ENCODE assay signal across 7 mouse cellular contexts in the genomic region with DNA sequence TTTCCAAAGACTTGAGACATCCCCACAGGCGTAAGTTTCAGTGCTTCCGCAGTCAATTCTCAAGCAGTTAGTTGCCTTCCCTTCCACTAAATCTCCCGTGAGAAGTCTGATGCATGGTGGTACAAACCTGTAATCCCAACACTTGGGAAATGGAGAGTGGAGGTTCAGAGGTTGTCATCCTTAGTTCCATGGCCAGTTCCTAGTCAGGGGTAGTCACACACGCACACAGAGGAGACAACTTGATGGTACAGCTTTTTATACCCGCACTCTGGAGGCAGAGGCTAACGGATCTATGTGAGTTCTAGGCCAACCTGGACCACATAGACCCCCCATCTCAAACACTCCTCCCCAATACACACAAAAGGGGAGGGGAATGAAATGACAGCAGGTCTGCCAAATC. TPM values are rescaled to one million over a fixed set of nuclear protein-coding genes. Genes with fewer than 3 reads are reported as not detected.
DNase-seq lines count a peak whose midpoint lies in the region; ATAC-seq and TF ChIP-seq lines count a peak whose summit lies in the region.

No protein-coding gene starts in this region.

- peak overlapping the region; percentile 79 for H3K4me3 ChIP-seq in testis, adult 2 months (ENCODE audit: control insufficient read depth, low read depth, low read length)
- H3K4me3 ChIP-seq in forebrain, embryonic 13.5 days, result peak overlapping the region; percentile 64
- H3K4me3 ChIP-seq in liver, embryonic 14.5 days (ENCODE audit: insufficient read depth in 1 of 2, low read depth in 2 of 2, low read length in 2 of 2), result peak overlapping the region; percentile 71 to 80

- WGBS in forebrain, embryonic 13.5 days, result 15% methylated on average over 6 of the region's 6 CpGs
- WGBS in liver, embryonic 14.5 days (ENCODE audit: insufficient replicate concordance), result 20% methylated on average over 6 of the region's 6 CpGs

- TF ChIP-seq EP300 in liver, embryonic 14.5 days (IDR thresholded peaks at IDR 0.05; ENCODE audit: low read depth), result no peak

- no peak for TF ChIP-seq CTCF in testis, adult 2 months (IDR thresholded peaks at IDR 0.05; ENCODE audit: control insufficient read depth, insufficient read depth, insufficient replicate concordance, low read depth, low read length)
- no peak for TF ChIP-seq CTCF in liver, embryonic 14.5 days (IDR thresholded peaks at IDR 0.05; ENCODE audit: low read depth)

- no peak for DNase-seq in testis, postnatal 14 days (ENCODE audit: low spot score)
- DNase-seq in liver, embryonic 14.5 days (ENCODE audit: low read depth in 3 of 3, low spot score in 3 of 3), result no peak
- DNase-seq in frontal cortex, postnatal 10 days (ENCODE audit: low spot score in 2 of 2), result no peak
- no peak for DNase-seq in right cerebral cortex, postnatal 4 days
- no peak for DNase-seq in gastrocnemius, postnatal 14 days

- H3K27me3 ChIP-seq in testis, adult 2 months (ENCODE audit: control insufficient read depth, insufficient read depth, low read length), result no peaks in the 10 kb centered on the region
- H3K27me3 ChIP-seq in forebrain, embryonic 13.5 days, result no peaks in the 10 kb centered on the region
- no peaks in the 10 kb centered on the region for H3K27me3 ChIP-seq in liver, embryonic 14.5 days (ENCODE audit: control insufficient read depth, insufficient read depth, low read length)

- H3K9me3 ChIP-seq in forebrain, embryonic 13.5 days (replicated peaks), result no peaks in the 10 kb centered on the region
- H3K9me3 ChIP-seq in liver, embryonic 14.5 days (ENCODE audit: control insufficient read depth, low read length), result no peaks in the 10 kb centered on the region

- no peak for TF ChIP-seq POLR2A in testis, adult 2 months (IDR thresholded peaks at IDR 0.05; ENCODE audit: control insufficient read depth, low read depth, low read length)

- peak overlapping the region; percentile 93 for H3K4me2 ChIP-seq in forebrain, embryonic 13.5 days
- H3K4me2 ChIP-seq in liver, embryonic 14.5 days (ENCODE audit: low read depth), result peak overlapping the region; percentile 92

- peak overlapping the region; percentile 84 for H3K9ac ChIP-seq in forebrain, embryonic 13.5 days
- peak overlapping the region; percentile 69 for H3K9ac ChIP-seq in liver, embryonic 14.5 days (replicated peaks)

- H3K36me3 ChIP-seq in testis, adult 2 months (ENCODE audit: control insufficient read depth, insufficient read depth, low read length), result no peaks in the 10 kb centered on the region
- no peaks in the 10 kb centered on the region for H3K36me3 ChIP-seq in forebrain, embryonic 13.5 days (ENCODE audit: poor library complexity, severe bottlenecking)
- no peaks in the 10 kb centered on the region for H3K36me3 ChIP-seq in liver, embryonic 14.5 days (replicated peaks; ENCODE audit: control insufficient read depth, insufficient read depth, low read depth)

- peaks cover 28% of the 10 kb centered on the region for H3K4me1 ChIP-seq in testis, adult 2 months (ENCODE audit: control insufficient read depth, insufficient read depth, low read length)
- peaks cover 57% of the 10 kb centered on the region for H3K4me1 ChIP-seq in forebrain, embryonic 13.5 days
- peaks cover 29 to 36% of the 10 kb centered on the region in 2 experiments for H3K4me1 ChIP-seq in liver, embryonic 14.5 days (replicated peaks; ENCODE audit: control insufficient read depth in 2 of 2, insufficient read depth in 2 of 2, low read length in 1 of 2)

- ATAC-seq in forebrain, embryonic 13.5 days, result no peak
- ATAC-seq in liver, embryonic 14.5 days (ENCODE audit: insufficient read depth), result no peak

- intact Hi-C loops in gastrocnemius, postnatal 14 days (cut with DNase I; ENCODE audit: low total_unique reads), result no loop called here

- H3K27ac ChIP-seq in testis, adult 2 months (ENCODE audit: control insufficient read depth, insufficient read depth, low read depth, low read length), result peak overlapping the region; percentile 58
- H3K27ac ChIP-seq in forebrain, embryonic 13.5 days, result peak overlapping the region; percentile 78
- peak overlapping the region; percentile 64 for H3K27ac ChIP-seq in liver, embryonic 14.5 days

RNA-seq across cellular contexts. Expression of a gene that starts 0.4 kb away (rescaled TPM):
- 4.1 and 5.2 TPM in 2 replicates for polyA plus RNA-seq in testis, adult 2 months (2012; rRNA removed)
- polyA plus RNA-seq in forebrain, embryonic 13.5 days (2015; fragmentation: Nextera tagmentation; extraction: Ambion mirVana), result 4.6 and 5.4 TPM in 2 replicates
- 2.0 and 2.3 TPM in 2 replicates for polyA plus RNA-seq in liver, embryonic 14.5 days (2012; rRNA removed)
- polyA plus RNA-seq in liver, embryonic 14.5 days (2014; fragmentation: Nextera tagmentation; extraction: Ambion mirVana), result 1.3 and 1.5 TPM in 2 replicates
- 1 to 10 TPM; 3.2 to 3.9 TPM for total RNA-seq in gastrocnemius, postnatal 14 days (2021)

RNA-seq across cellular contexts. Expression of a gene that starts 4.0 kb away (rescaled TPM):
- polyA plus RNA-seq in testis, adult 2 months (2012; rRNA removed), result 32.7 and 33.7 TPM in 2 replicates
- polyA plus RNA-seq in forebrain, embryonic 13.5 days (2015; fragmentation: Nextera tagmentation; extraction: Ambion mirVana), result 22.3 and 25.5 TPM in 2 replicates
- polyA plus RNA-seq in liver, embryonic 14.5 days (2012; rRNA removed), result 9.3 and 12.4 TPM in 2 replicates
- polyA plus RNA-seq in liver, embryonic 14.5 days (2014; fragmentation: Nextera tagmentation; extraction: Ambion mirVana), result 17.7 and 19.8 TPM in 2 replicates
- 1 to 10 TPM; 3.9 to 4.1 TPM for total RNA-seq in gastrocnemius, postnatal 14 days (2021)

RNA-seq across cellular contexts. Expression of a gene that starts 29.4 kb away (rescaled TPM):
- polyA plus RNA-seq in testis, adult 2 months (2012; rRNA removed), result 5.9 and 7.8 TPM in 2 replicates
- 31.1 and 32.3 TPM in 2 replicates for polyA plus RNA-seq in forebrain, embryonic 13.5 days (2015; fragmentation: Nextera tagmentation; extraction: Ambion mirVana)
- 1.9 and 2.1 TPM in 2 replicates for polyA plus RNA-seq in liver, embryonic 14.5 days (2012; rRNA removed)
- polyA plus RNA-seq in liver, embryonic 14.5 days (2014; fragmentation: Nextera tagmentation; extraction: Ambion mirVana), result 0.72 and 0.83 TPM in 2 replicates
- total RNA-seq in gastrocnemius, postnatal 14 days (2021), result 10 to 100 TPM in 1 of 2 experiments, 1 to 10 TPM in 1; 8.0 to 10.2 TPM

RNA-seq across cellular contexts. Expression of a gene that starts 32.8 kb away (rescaled TPM):
- polyA plus RNA-seq in testis, adult 2 months (2012; rRNA removed), result 128 and 134 TPM in 2 replicates
- polyA plus RNA-seq in forebrain, embryonic 13.5 days (2015; fragmentation: Nextera tagmentation; extraction: Ambion mirVana), result 269 and 280 TPM in 2 replicates
- 77.6 and 93.3 TPM in 2 replicates for polyA plus RNA-seq in liver, embryonic 14.5 days (2012; rRNA removed)
- 82.6 and 90.6 TPM in 2 replicates for polyA plus RNA-seq in liver, embryonic 14.5 days (2014; fragmentation: Nextera tagmentation; extraction: Ambion mirVana)
- 10 to 100 TPM; 32.2 to 34.7 TPM for total RNA-seq in gastrocnemius, postnatal 14 days (2021)

RNA-seq across cellular contexts. Expression of a gene that starts 33.3 kb away (rescaled TPM):
- polyA plus RNA-seq in testis, adult 2 months (2012; rRNA removed), result 44.3 TPM in 2 replicates
- polyA plus RNA-seq in forebrain, embryonic 13.5 days (2015; fragmentation: Nextera tagmentation; extraction: Ambion mirVana), result 4.2 and 4.4 TPM in 2 replicates
- 1.9 and 2.4 TPM in 2 replicates for polyA plus RNA-seq in liver, embryonic 14.5 days (2012; rRNA removed)
- 0.56 and 0.59 TPM in 2 replicates for polyA plus RNA-seq in liver, embryonic 14.5 days (2014; fragmentation: Nextera tagmentation; extraction: Ambion mirVana)
- total RNA-seq in gastrocnemius, postnatal 14 days (2021), result 10 to 100 TPM; 11.8 to 13.4 TPM
